Mouse (Mus musculus): ENCODE measurements around the gene Tbc1d19. TPM values are rescaled to one million over a fixed set of nuclear protein-coding genes. Genes with fewer than 3 reads are reported as not detected.

Tbc1d19 gene
- polyA plus RNA-seq, 1 experiment: 29.4 TPM

DNA sequence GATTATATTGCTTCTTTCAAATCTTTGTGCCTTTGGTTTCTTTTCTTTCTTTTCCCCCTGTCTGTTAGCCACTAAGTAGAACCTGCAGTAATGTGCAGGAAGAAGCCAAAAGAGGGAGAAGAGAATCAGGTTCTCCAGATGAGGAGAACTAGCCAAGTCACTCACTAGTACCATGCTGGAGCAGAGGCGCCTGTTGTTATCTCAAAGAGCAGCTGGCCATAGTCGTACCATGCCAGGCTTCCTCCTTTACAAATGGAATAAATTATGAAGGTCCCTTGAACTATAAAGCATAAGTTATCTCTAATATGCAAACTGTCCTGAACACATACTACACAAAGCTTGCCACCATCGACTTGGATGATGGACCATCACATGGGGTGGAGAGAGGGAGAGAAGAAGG is 99.8 kb downstream of the Tbc1d19 start:
- DNase-seq (ENCODE audit: low spot score): no peak

DNA sequence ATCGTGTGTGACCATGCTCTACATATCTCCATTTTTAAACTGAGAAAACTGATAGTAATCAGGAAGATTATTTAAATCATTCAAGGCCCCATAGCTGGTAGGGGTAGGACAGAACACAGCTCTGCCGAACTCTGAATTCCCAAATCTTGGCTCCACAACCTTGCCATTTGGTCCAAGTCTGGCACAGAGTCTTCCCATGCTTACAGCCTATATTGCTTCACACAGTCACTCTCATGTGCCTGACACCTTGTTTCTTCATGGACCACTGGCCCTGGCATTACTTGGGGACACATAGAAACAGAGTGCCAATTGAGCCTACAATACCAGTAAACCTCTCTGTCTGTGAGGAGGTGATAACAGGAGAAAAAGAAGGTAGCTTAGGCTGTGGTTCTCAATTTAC is 111.0 kb downstream of the Tbc1d19 start:
- no peak for DNase-seq (ENCODE audit: low spot score)

DNA sequence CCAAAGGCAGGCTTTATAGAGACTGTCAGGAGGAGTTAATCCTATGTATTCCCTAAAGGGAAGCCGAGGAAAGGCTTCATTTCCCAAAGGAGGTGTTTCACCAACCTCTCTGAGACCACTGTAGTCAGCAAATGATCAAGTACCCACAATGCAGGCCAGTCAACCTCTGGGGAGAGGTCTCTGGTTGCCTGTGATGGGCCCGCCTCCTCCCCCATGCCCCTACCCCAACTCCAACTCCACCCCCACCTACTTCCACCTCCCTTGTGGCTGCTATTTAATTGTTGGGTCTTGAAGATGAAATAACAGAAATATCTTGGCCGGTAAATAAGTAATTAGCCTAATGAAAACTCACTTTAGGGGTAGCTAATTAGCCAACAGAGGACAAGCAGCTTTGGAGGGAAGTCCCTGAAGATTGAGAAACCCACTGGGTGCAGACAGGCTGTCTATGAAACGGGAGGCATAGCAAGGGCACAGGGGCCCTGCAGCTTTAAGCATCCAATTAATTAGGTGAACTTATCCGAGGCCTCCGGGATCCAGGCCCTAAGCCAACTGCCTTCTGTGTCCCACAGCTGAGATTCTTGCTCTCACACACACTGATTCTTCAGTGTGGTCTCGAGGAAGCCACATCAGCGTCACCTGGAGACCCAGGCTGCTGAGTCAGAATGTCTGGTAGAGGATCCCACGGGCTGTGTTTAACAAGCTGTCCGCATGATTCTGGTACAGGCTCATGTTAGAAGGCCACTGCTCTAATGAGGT is 112.9 kb downstream of the Tbc1d19 start:
- no peak for DNase-seq (ENCODE audit: low spot score)

- DNase-seq (ENCODE audit: low spot score): no peak
Measured at GRCm38 (mm10) chr5:53924005-53924404, 114.6 kb downstream of the Tbc1d19 start.

DNA sequence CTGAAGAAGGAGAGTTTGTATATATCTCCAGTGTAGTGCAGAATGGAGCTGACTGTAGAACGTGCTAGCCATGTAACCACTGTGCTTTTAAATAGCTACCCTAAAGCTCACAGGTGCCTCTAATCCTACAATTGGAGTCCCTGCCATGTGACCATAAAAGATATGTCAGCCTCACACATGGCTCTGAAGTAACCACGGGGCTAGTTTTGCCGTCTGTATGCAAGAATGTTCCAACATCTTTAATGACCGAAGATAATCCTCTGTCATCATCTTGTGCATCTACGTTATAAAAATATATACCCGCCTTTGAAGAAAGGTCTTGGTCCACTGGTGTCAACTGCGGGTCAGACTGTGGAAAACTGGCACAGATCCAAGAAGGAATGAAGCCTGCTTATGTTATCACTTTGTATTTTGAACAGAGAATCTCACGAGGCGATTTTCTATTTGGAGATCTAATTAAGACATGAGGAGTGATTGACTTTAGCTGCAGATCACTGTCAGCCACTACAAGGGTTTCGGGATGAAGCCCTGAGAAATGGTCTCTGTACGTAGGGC is 117.0 kb downstream of the Tbc1d19 start:
- no peak for DNase-seq (ENCODE audit: low spot score)

- no peak for DNase-seq (ENCODE audit: low spot score)
Measured at GRCm38 (mm10) chr5:53927886-53928285, 118.5 kb downstream of the Tbc1d19 start.

GRCm38 (mm10) chr5:53928537-53928936 is 119.1 kb downstream of the Tbc1d19 start:
- no peak for DNase-seq (ENCODE audit: low spot score)

- no peak for DNase-seq (ENCODE audit: low spot score)
Measured at GRCm38 (mm10) chr5:53929205-53929614, 119.8 kb downstream of the Tbc1d19 start.

DNA sequence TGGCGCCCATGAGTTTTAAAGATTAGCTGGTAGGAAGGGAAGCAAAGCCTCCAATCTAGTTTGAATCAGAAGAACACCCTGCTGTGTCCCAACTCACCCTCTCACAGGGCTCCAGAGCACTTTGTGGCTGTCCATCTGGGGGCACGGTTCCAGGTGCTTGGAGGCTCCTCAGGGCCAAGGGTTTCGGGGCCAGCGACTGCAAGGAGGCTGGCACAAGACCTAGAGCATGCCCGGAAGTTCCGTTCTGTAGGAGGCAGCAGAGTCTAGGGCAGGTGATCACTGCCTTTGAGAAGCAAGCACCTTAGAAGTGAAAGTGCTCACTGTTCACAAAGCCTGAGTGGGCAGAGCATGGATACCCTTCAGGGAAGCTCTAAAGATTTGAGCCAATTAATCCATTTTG is 120.4 kb downstream of the Tbc1d19 start:
- DNase-seq (ENCODE audit: low spot score): no peak

GRCm38 (mm10) chr5:53931011-53931410 is 121.6 kb downstream of the Tbc1d19 start:
- DNase-seq (ENCODE audit: low spot score): no peak

DNA sequence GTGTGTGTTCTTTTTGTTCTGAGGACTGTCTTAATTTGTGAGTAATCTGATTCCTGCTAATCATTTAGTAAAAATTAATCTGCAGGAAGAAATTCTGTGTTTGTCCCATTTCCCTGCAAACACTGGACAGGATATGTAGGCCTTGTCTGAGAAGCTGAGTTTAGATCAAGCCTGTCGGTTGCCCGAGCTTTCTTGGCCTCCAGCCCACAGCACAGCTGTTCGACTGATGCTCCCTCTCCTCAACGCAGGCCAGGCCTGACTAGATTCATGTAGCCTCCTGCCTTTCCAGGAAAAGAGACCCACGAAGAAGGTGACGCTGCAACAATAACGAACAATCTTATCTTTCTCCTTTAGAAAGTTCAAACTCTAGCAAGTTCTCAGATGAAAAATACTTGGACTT is 124.2 kb downstream of the Tbc1d19 start:
- no peak for DNase-seq (ENCODE audit: low spot score)

DNA sequence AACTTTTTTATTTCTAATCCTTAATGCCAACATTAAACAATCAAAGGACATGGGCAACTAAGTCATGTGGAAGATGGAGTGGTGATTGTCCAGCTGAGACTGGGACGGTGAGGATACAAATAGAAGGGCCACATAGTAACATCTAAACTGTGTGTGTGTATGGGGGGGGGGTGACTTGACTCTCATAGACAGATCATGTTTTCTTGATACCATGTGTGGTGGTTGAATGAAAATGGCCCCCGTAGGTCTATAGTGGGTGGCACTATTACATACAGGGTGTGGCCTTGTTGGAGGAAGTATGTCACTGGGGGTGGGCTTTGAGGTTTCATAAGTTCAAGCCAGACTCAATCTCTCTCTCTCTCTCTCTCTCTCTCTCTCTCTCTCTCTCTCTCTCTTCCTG is 124.6 kb downstream of the Tbc1d19 start:
- DNase-seq (ENCODE audit: low spot score): no peak

GRCm38 (mm10) chr5:53934826-53935225 is 125.4 kb downstream of the Tbc1d19 start:
- no peak for DNase-seq (ENCODE audit: low spot score)

- DNase-seq (ENCODE audit: low spot score): no peak
Measured at GRCm38 (mm10) chr5:53937187-53937586, 127.8 kb downstream of the Tbc1d19 start.

GRCm38 (mm10) chr5:53939026-53939425 is 129.6 kb downstream of the Tbc1d19 start:
- no peak for DNase-seq (ENCODE audit: low spot score)

DNA sequence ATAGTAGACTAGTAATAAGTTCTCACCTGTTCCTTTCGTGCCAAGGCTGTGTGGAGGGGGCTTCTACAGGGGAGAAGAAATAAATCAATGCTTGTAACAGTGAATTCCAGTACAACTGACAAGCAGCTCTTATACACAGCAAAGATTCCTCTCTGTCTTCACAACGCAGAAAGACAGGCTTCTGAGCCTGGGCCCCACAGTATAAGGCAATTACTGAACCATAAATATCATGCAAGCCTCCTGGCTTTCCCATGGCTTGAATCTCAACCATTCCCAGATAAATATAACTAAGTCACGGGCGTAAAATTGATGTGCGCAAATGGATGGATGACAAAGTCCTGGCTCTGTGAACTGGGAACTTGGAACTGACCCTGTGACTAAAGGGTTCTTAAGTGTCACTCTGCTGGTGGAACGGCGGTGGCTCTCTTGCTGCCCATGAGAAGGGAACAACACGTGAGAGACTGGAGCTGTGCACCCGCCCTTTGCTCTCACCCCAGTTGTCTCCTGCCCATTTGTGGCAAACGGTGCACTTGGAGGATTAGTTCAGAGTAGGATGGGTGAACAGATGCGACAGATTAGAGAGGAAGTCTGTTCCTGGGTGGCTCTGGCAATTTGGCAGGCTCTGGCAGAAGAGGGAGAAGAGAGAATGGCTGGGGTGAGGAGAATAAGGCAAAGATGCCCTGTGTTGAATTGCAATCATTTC is 132.1 kb downstream of the Tbc1d19 start:
- no peak for DNase-seq (ENCODE audit: low spot score)

DNA sequence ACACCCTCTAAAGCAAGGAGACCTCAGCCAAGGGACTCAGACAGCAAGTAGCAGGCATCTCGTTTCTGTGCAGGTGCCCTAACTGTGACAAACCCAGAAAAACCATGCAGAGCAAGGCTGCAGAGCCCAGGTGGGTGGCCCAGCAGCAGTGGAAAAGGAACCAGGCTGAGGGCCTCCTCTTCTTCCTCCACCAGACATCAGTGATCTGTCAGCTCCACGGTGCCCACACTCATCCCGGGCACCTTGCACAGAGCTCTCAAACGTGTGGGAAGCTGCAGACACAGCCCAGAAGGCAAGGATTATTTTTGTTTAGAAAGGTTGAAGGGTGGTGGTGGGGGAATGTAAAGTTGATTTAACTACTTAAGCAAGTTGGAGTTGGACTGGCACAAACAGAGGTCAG is 132.9 kb downstream of the Tbc1d19 start:
- DNase-seq (ENCODE audit: low spot score): no peak

DNA sequence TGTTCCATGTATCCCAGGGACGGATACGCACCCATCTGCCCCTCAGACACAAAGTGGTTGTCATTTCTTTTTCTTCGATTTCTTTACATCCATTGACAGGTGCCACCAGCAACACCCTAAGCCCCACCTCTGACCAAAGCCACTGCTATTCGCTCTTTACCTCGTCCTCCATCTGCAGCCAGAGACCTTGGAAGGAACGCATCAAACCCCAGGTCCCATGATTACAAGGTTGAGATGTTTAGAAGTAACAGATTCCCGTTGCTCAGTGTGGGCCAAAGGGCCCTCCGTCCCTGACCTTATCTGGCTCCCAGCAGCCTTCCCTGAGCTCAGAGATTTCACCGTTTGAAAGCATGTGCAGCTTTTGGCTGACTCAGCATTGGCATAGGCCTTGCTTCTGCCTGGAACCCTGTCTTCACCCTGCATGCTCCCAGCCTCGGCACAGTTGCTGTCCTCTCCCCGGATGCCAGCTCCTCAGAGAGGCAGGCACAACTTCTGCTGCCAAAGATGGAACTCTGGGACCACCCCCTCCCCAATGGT is 134.0 kb downstream of the Tbc1d19 start:
- DNase-seq (ENCODE audit: low spot score): no peak

GRCm38 (mm10) chr5:53946747-53947146 is 137.3 kb downstream of the Tbc1d19 start:
- no peak for DNase-seq (ENCODE audit: low spot score)

DNA sequence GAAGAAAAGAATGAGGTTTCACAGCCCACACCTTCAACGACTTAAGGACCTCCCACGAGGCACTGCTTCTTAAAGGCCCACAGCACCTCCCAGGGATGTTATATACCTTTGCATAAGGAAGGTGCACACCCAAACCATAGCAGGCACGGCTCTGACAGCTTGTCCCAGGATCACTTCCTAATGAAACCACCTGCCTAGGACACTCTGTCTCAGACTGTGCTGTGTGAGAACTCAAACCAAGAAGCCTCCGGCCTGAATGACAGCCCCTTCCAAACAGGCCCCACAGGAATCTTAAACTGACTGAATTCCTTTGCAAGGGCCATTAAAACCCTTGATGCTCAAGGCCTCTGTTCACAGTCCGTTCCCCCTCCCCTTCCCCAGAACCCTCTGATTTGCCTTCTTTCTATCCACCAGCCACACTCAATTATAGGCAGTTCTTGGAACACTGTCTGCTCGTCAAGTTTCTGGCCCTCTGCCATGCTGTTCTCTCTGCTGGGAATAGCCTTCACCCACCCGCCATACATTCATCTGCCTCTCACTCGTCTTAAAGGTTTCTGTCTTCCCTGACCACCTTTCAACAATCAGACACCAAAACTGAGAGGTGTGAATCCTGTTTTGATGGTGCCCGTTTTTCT is 138.3 kb downstream of the Tbc1d19 start:
- no peak for DNase-seq (ENCODE audit: low spot score)

DNA sequence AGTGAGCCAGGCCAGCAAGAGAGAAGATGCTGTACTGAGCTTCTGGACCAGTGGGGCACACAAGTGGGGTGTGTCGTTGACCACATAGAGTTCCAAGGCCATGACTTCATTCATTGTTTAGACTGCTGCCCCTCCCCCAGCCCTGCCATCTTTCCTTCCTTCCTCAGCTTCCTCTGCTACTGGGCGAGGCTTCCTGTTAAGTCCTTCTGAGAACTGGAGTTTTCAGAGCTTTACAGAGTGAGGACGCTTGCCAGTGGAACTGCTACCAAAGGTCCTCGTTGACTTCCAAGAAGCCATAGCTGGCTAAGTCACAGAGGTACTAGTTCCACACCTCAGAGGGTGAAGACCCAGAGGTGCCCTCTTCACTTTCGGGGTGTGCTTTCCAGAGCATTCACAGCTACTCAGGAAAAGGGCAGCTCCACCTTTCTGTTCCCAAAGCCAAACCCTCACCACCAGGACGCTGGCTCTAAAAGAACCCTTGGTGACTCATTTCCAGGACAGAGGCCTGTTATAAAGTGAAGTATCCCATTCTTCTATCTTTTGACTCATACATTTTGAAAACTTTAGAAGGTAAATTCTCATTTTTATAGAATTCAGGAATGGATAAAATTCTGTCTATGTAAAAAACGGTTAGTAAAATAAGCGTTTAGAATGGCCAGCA is 139.3 kb downstream of the Tbc1d19 start:
- no peak for DNase-seq (ENCODE audit: low spot score)

GRCm38 (mm10) chr5:53950189-53950588 is 140.8 kb downstream of the Tbc1d19 start:
- no peak for DNase-seq (ENCODE audit: low spot score)

Measured in urinary bladder, adult 2 months (tissue).